Mouse (Mus musculus): ENCODE results near the gene Cldn1.

Cldn1 gene

GRCm38 (mm10) chr16:26371325-26372053 is at the start of gene Cldn1:
Gene Cldn1, minus strand, starts transcription at chr16:26371841.
- DNase-seq: peak; percentile 89 to 90

DNA sequence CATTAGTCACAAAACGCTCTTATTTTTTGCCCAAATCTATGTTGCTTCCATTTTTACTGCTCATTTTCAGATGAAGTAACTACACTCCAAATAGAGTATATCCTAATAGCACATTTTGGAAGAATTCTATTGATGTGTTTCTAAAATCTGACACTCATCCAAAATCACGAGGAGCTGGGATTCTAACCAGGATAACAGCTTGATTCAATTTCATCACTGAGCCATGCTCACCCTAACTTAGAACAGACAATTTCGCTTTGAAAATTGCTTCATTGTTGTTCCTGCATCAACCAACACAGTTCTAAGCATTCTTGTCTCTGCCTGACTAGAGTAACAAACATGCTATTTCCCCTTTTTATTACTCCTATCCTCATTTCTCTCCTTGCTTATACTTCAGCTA is 47.0 kb upstream of the Cldn1 start:
- DNase-seq: no peak

- DNase-seq: no peak
Observed at GRCm38 (mm10) chr16:26404070-26404469, 32.4 kb upstream of the Cldn1 start.

- DNase-seq: peak; percentile 68 to 80
Observed at GRCm38 (mm10) chr16:26400971-26401370, 29.3 kb upstream of the Cldn1 start.

DNA sequence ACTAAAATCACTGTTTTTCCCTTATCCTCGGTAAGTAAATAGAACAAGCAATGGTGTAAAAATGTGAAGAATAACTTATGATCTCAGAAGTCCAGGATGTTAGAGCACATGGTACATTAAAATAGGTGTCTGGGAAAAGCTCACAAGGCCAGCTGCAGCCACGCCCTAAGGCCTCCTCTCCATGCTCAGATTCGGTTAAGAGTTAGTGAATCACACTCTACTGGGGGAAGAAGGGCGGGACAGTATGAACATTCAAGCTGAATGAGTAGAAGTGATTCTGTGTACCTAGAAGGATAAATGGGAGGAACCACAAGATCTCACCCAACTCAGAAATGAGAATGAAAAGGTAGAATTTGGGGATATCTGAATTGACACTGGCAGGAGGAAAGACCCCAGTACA is 28.9 kb upstream of the Cldn1 start:
- DNase-seq: no peak

DNA sequence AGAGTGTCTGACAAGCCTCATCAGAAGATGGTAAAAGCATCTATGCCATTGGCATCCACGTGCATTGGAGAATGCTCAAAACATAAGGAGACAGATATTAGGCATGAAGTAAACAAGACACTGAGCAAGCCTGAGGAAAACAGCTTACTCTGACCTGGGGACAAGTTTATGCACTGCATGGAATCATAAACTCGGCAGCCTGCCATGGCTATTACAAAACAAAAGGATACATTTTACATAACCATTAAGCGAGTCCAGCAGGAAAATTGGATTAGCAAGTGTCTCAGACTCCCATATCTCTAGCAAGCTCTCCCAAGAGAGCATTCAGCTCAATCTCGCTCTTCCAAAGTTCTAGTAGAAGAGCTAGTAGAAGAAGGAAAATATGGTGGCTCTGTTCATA is 19.3 kb upstream of the Cldn1 start:
- no peak for DNase-seq

DNA sequence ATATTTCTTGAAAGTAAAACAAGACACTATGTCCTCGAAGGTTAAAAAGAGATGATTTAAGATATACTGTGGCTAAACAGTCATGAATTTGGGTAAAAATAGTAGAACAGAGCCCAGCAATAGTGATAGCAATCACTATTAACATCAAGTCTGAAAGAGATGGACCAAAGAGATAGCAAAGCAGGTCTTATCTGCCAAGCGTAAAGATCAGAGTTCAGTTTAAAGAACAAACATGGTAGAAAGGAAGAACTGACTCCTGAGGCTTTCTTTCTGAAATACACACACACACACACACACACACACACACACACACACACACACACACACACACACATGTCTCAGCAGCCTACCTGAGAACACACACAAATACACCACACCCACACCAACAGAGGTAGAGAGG is 14.5 kb upstream of the Cldn1 start:
- DNase-seq: no peak

GRCm38 (mm10) chr16:26384112-26384649 is 12.5 kb upstream of the Cldn1 start:
- DNase-seq: no peak

DNA sequence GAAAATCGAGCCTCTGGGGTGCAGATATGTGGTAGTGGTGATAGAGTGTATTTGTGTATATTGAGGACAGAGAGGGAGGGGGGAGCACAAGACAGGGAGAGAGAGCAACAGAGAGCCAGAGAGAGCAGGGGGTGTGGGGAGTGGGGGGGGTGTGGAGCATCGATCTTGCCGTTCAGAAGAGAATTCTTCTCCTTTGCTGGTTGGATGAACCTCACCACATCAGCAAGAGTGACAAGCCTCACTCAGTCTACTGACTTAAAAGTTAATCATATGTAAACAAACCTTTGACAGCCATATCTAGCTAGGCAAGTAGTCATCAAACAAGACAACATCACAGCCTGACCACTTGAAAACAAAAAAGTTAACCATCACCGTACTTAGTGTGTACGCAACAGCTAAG is 5.5 kb upstream of the Cldn1 start:
- no peak for DNase-seq

GRCm38 (mm10) chr16:26370127-26370526 is 1.5 kb downstream of the Cldn1 start:
- DNase-seq: no peak

DNA sequence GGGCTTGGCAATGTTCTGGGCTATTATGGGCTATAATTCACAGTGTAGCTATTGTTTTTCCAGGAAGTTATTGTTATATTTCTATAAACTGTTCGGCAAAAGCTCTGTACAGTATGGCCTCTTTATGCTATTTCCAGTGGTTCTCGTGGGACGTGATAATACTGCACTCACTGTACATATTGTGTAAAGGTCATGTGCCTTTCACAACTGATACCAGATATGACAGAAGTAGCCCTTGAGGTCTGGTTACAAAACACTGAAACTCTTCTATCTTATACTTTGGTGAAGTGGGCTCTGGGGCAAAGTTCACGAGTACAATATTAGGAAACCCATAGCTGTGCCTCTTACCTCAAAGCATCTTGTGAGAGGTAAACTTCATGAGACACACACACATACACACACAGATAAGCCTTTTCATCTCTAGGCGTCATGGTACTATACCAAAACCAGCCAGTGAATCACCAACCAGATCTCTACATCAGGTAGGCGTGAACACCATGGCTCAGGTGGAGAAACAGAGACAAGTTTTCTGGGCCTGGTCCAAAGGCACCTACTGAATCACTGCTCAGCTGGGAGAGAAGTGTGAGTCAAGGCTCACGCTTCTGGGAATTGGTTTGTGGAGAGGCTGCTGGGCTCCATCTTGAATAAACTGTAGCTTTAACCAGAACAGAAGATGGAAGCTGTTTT is 2.5 kb downstream of the Cldn1 start:
- DNase-seq: no peak

- peak; percentile 35 to 49 for DNase-seq
Observed at GRCm38 (mm10) chr16:26368121-26368520, 3.5 kb downstream of the Cldn1 start.

DNA sequence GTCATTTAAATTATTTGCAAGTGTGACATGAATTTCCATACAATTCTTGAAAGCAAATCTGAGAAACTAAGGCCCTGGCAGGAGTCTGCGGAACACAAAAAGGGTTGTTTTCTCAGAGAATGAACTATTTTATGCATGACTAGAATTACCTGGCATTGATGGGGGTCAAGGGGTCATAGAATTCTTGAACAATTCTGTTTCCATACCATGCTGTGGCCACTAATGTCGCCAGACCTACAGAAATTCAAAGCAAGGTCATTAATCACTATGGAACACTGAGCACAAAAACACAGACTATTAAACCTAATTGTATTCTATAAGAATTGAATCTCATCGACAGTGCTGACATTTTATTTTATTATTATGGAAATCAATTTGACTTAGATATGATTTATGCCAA is 10.9 kb downstream of the Cldn1 start:
- DNase-seq: no peak

DNA sequence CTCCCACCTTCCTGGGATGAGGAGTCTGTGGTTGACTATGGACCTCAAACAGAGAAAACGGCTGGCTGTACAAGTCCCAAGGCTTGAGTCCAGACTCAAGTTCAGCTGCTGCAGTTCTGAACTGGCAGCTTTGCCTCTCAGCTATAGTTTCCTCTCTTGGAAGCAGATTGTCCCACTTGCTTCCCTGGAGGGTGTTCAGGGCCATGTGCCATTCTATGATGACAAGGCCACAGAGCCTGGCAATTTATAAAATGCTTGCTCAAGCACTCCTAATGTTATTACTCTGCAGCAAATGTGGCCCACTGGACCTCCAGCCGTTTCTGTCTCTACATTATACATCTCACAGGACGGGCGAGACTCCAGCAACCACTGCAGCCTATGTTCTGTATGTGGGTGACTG is 12.0 kb downstream of the Cldn1 start:
- DNase-seq: no peak

GRCm38 (mm10) chr16:26358898-26359297 is 12.7 kb downstream of the Cldn1 start:
- DNase-seq: no peak

DNA sequence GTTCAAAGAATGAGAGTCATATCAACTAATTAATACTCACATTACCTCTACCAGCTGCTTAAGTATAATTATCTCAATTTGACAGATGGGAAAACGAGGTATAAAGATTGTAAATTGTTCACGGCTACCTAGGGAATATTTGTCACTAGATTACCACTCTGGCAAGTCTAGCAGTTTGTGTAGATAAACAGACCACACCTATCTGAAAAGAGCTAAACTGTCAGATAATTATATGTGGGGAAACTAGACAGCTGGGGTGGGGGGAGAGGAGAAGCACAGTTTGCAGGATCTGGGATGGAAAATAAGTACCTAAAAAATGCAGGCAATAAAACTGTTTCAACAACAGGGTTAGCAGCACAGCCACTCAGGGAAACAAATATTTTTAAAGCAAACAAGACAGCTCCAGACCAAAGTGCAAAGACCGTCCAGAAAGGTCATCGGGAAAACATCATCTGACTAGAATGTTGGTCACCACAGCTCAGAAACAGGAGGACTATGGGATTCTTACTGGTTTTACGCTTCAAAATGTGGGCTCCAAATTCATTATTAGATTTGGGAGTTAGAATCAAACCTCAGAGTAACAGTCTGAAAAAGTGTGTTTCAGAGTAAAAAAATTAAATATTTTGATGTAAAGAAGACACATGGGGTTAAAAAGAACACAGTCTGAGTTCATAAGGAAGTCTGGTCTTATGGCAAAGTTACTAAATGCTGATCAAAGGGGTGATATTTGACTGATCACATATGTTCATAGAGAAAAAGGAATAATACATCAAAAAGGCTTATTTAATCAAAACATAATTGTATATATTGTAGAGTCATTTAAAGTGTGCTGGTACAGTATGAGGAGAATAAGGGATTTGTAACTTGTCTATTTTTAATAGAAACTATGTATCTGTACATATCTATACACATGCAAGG is 13.5 kb downstream of the Cldn1 start:
- peak; percentile 36 to 46 for DNase-seq

DNA sequence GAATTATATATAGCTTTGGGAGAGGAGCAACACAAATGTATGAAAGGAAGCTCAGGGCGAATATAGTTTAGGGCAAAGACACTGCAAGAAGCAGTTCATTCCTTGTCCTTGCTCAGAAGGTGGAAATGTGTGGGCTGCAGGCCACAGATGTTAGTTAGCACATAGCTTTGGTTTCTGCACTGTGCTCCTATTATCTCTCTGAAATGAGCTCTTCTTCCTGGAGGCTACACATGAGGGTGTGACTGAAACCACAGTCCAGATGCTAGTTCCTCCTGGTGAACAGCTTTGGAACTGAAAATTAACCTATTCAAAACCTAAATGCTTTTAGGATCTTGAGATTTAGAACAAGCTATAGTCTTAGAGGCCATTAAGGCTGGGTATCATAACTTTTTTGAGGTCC is 16.1 kb downstream of the Cldn1 start:
- DNase-seq: no peak

DNA sequence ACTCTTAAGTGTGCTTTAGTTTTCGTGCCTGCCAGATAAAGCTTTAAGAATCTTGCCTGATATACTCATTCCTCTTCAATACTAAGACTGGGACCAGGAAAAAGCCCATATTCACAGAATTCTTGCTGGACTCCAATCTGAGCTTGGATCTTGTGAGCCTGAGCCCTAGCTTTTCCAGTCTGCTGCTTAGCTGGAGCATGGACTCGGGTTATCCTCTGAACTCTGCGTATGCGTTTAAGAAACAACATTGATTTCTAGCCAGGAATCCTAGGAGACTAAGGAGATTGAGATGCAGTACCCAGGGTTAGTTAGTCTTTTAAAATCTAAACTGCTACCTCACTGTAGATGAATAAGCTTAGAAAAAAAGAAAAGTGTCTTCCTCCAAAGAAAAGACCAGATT is 20.9 kb downstream of the Cldn1 start:
- DNase-seq: peak; percentile 16 to 59

- no peak for DNase-seq
Observed at GRCm38 (mm10) chr16:26348809-26349208, 22.8 kb downstream of the Cldn1 start.

DNA sequence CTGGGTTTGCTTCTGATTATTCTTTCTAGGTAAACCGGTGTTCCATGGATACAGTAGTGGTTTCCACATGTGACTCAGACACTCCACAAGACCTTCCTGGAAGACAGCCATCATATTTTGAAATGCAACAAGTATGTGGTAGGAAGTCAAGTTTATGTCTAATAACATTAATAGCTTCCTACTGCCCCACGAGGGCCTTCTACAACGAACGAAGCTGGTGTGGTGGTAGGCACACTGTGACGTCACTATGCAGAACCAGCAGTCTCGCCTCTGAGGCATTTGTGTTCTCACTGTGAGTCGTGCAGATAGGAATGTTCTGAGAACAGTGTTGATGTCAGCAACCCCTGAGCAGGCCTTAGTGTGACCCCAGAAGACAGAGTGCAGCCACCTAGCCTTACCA is 55.4 kb downstream of the Cldn1 start:
- DNase-seq: no peak

DNA sequence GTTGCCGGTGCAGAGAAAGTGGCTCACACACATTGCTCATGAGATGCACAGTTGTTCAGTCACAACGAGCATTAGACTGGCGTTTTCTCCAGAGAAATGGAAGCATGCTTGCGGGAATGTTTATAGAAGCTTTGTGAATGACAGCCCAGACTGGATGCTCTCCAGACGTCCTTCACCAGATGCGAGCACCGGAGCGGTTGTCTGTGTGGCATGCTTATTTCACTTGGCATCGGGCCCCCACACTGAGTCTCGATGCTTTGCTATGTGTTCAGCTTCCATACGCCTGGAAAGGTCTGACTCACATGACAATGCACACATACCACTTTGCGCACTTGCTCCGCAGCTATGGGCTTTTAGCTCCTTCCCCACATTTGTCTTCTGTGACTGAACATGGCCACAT is 56.8 kb downstream of the Cldn1 start:
- DNase-seq: no peak

DNA sequence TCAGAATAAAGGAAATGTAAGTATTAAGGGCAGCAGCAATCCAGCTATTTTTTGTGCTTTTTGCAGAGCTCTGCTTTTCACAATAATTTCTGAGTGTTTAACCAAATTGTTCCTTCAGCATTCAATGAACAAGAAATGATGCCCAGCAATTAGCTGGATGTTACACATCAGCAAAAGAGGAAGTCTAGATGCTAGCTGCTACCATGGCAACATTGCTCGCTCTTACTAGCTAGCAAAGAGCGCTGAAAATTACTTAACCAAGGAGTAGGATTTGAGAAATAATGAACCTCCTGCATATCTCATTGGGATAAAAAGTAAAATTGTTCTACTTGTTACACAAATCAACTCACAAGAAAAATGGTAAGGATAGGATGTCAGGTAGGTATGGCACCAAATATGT is 62.2 kb downstream of the Cldn1 start:
- DNase-seq: no peak
